Mouse (Mus musculus) ES-Bruce4 (cell line): Measurements from ENCODE around the gene Rnf19b. TPM values are rescaled to one million over a fixed set of nuclear protein-coding genes. Genes with fewer than 3 reads are reported as not detected.

Source experiments
- H3K27ac ChIP-seq: 2 replicates; pipeline ENCODE4 v1.5.1; 2012; ENCODE audit warnings: low read length, inconsistent platforms; ENCODE audit not compliant: insufficient read depth
- H3K27me3 ChIP-seq: 2 replicates; pipeline ENCODE4 v1.6.1; 2012; ENCODE audit warnings: mild to moderate bottlenecking, low read length, inconsistent platforms; ENCODE audit not compliant: control insufficient read depth, poor library complexity, insufficient read depth, severe bottlenecking
- H3K36me3 ChIP-seq: 2 replicates; pipeline ENCODE4 v1.6.1; 2012; ENCODE audit warnings: inconsistent platforms, mild to moderate bottlenecking, low read length, moderate library complexity; ENCODE audit not compliant: control insufficient read depth, poor library complexity, insufficient read depth, severe bottlenecking
- H3K4me1 ChIP-seq: one replicate; pipeline ENCODE4 v1.8.1; 2011; ENCODE audit warnings: low read length; ENCODE audit not compliant: control insufficient read depth, insufficient read depth
- H3K4me3 ChIP-seq: 2 replicates; pipeline ENCODE4 v1.5.1; 2011; ENCODE audit warnings: low read depth, mild to moderate bottlenecking, low read length
- H3K9ac ChIP-seq: 2 replicates; pipeline ENCODE4 v1.6.1; 2012; ENCODE audit warnings: low read depth, mild to moderate bottlenecking, inconsistent platforms; ENCODE audit not compliant: poor library complexity, severe bottlenecking
- H3K9me3 ChIP-seq: replicated peaks from 2 replicates; pipeline ENCODE4 v1.6.1; 2012; ENCODE audit warnings: mild to moderate bottlenecking, low read length, inconsistent platforms; ENCODE audit not compliant: control insufficient read depth, poor library complexity, insufficient read depth, severe bottlenecking
- CTCF ChIP-seq: IDR thresholded peaks from one replicate; pipeline ENCODE4 v1.8.1; 2011; ENCODE audit warnings: low read depth, low read length
- EP300 ChIP-seq: IDR thresholded peaks from 2 replicates; pipeline ENCODE4 v1.6.1; 2011; ENCODE audit warnings: low read depth, low read length; ENCODE audit not compliant: insufficient read depth
- POLR2A ChIP-seq: IDR thresholded peaks from one replicate; pipeline ENCODE4 v1.8.1; 2011; ENCODE audit warnings: low read length; ENCODE audit not compliant: insufficient read depth
- polyA plus RNA-seq: library from polyadenylated mRNA; stranded (reverse); fragments of >200 nt; gene quantifications from 2 replicates; pipeline ENCODE4 v1.2.4, GENCODE M21; 2011; ENCODE audit warnings: low read depth; ENCODE audit not compliant: missing spikeins, insufficient read depth, insufficient read length

The Rnf19b gene
- polyA plus RNA-seq, 1 experiment: 43.4 TPM

GRCm38 (mm10) chr4:129081041-129081440 lies 23.0 kb downstream of the Rnf19b start:
- Histone ChIP-seq H3K27ac (no peak overlapping the region), H3K36me3 (peaks cover 35% of the 10 kb centered on the region), H3K27me3 (no peaks in the 10 kb centered on the region), H3K9ac (no peak overlapping the region), H3K9me3 (peaks cover 36% of the 10 kb centered on the region), H3K4me3 (no peak overlapping the region), H3K4me1 (no peaks in the 10 kb centered on the region)
- TF ChIP-seq POLR2A (no peak), EP300 (no peak), CTCF (no peak)

GRCm38 (mm10) chr4:129081512-129081911 lies 23.4 kb downstream of the Rnf19b start:
- H3K4me3 ChIP-seq: no peak overlapping the region
- H3K4me1 ChIP-seq: no peaks in the 10 kb centered on the region
- no peak overlapping the region for H3K27ac ChIP-seq
- TF ChIP-seq POLR2A (no peak), EP300 (no peak), CTCF (no peak)
- no peak overlapping the region for H3K9ac ChIP-seq
- H3K36me3 ChIP-seq: peaks cover 32% of the 10 kb centered on the region
- no peaks in the 10 kb centered on the region for H3K27me3 ChIP-seq
- peaks cover 36% of the 10 kb centered on the region for H3K9me3 ChIP-seq

GRCm38 (mm10) chr4:129081939-129082338 lies 23.9 kb downstream of the Rnf19b start:
- TF ChIP-seq POLR2A (no peak), CTCF (no peak), EP300 (no peak)

GRCm38 (mm10) chr4:129082379-129083115 lies 24.5 kb downstream of the Rnf19b start:
- Histone ChIP-seq H3K36me3 (peaks cover 25% of the 10 kb centered on the region), H3K4me1 (no peaks in the 10 kb centered on the region), H3K4me3 (no peak overlapping the region), H3K27me3 (no peaks in the 10 kb centered on the region), H3K9ac (no peak overlapping the region), H3K27ac (no peak overlapping the region), H3K9me3 (peaks cover 31% of the 10 kb centered on the region)
- TF ChIP-seq POLR2A (no peak), CTCF (peak; percentile 83), EP300 (no peak)

More at GRCm38 (mm10) chr4:129081939-129082338, 23.9 kb downstream of the Rnf19b start:
- no peak overlapping the region for H3K4me3 ChIP-seq
- no peak overlapping the region for H3K27ac ChIP-seq
- peaks cover 33% of the 10 kb centered on the region for H3K9me3 ChIP-seq
- no peaks in the 10 kb centered on the region for H3K4me1 ChIP-seq
- peaks cover 28% of the 10 kb centered on the region for H3K36me3 ChIP-seq
- no peaks in the 10 kb centered on the region for H3K27me3 ChIP-seq
- no peak overlapping the region for H3K9ac ChIP-seq

GRCm38 (mm10) chr4:129084896-129085295 lies 26.8 kb downstream of the Rnf19b start:
- TF ChIP-seq CTCF: no peak
- no peak for TF ChIP-seq EP300
- no peak for TF ChIP-seq POLR2A
- H3K36me3 ChIP-seq: peaks cover 7% of the 10 kb centered on the region; the same call in 1 of the 2 replicates
- peaks cover 8% of the 10 kb centered on the region for H3K9me3 ChIP-seq
- H3K9ac ChIP-seq: no peak overlapping the region
- H3K27ac ChIP-seq: no peak overlapping the region
- no peak overlapping the region for H3K4me3 ChIP-seq
- no peaks in the 10 kb centered on the region for H3K4me1 ChIP-seq
- H3K27me3 ChIP-seq: no peaks in the 10 kb centered on the region

GRCm38 (mm10) chr4:129086078-129086477 lies 28.0 kb downstream of the Rnf19b start:
- TF ChIP-seq CTCF (peak; percentile 21), POLR2A (no peak), EP300 (no peak)
- no peak overlapping the region for H3K27ac ChIP-seq
- no peaks in the 10 kb centered on the region for H3K4me1 ChIP-seq
- no peaks in the 10 kb centered on the region for H3K9me3 ChIP-seq
- no peak overlapping the region for H3K4me3 ChIP-seq
- no peaks in the 10 kb centered on the region for H3K36me3 ChIP-seq
- H3K9ac ChIP-seq: no peak overlapping the region
- no peaks in the 10 kb centered on the region for H3K27me3 ChIP-seq
